Comparison of ENCODE assay signal across 27 mouse cellular contexts in the genomic region with DNA sequence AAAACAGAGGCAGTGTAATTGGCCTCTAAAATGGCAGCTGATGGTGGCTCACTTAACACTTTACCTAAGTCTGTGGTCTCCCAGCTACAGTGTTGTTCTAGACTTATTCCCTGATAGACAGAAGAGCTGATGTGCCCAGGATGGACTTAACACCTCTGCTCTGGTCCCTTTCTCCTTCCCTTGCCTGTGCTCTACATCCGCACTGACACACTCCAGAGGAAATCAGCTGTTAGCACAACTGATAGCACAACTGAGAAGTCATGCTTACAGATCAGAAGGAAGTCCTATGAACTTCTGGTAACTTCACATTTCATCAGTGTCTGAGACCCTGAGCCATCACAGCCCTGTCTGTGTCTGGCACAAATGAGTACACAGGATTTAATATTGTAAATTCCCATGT. TPM values are rescaled to one million over a fixed set of nuclear protein-coding genes. Genes with fewer than 3 reads are reported as not detected.
DNase-seq lines count a peak whose midpoint lies in the region; ATAC-seq and TF ChIP-seq lines count a peak whose summit lies in the region.
"Had no signal": no experiment of that assay in that cellular context is flagged by ENCODE, and none has a peak within 500 bp of the region (broad histone marks: within the 10 kb centered on the region; RNA-seq: fewer than 3 reads in every experiment).

No protein-coding gene starts in this region.

- H3K4me2 ChIP-seq in hindbrain, postnatal 0 days (ENCODE audit: low read depth, low read length) = no peak overlapping the region
- H3K4me2 ChIP-seq: embryonic facial prominence, embryonic 13.5 days; embryonic facial prominence, embryonic 15.5 days; forebrain, embryonic 12.5 days had no signal

- no peaks in the 10 kb centered on the region for H3K27me3 ChIP-seq in spleen, adult 2 months (ENCODE audit: control insufficient read depth, insufficient read depth, low read length)
- H3K27me3 ChIP-seq in hindbrain, postnatal 0 days (ENCODE audit: insufficient read depth, low read length) = no peaks in the 10 kb centered on the region
- H3K27me3 ChIP-seq: embryonic facial prominence, embryonic 13.5 days; embryonic facial prominence, embryonic 15.5 days; forebrain, embryonic 12.5 days had no signal

- H3K36me3 ChIP-seq in spleen, adult 2 months (ENCODE audit: control insufficient read depth, insufficient read depth, low read length) = no peaks in the 10 kb centered on the region
- H3K36me3 ChIP-seq in hindbrain, postnatal 0 days (ENCODE audit: insufficient read depth, low read length) = no peaks in the 10 kb centered on the region
- H3K36me3 ChIP-seq: embryonic facial prominence, embryonic 13.5 days; embryonic facial prominence, embryonic 15.5 days; forebrain, embryonic 10.5 days; forebrain, embryonic 12.5 days had no signal

- no peak for TF ChIP-seq POLR2A in spleen, adult 2 months (IDR thresholded peaks at IDR 0.05; ENCODE audit: low read depth, low read length)

- no peak overlapping the region for H3K9ac ChIP-seq in hindbrain, postnatal 0 days (replicated peaks; ENCODE audit: low read length)
- H3K9ac ChIP-seq: embryonic facial prominence, embryonic 13.5 days; embryonic facial prominence, embryonic 15.5 days; forebrain, embryonic 12.5 days had no signal

- WGBS in spleen, adult 2 months = 59% methylated on average over 1 of the region's 1 CpGs
- 100% methylated on average over 1 of the region's 1 CpGs for WGBS in hindbrain, postnatal 0 days

- TF ChIP-seq CTCF in spleen, adult 2 months (IDR thresholded peaks at IDR 0.05; ENCODE audit: extremely low read depth, insufficient read depth, insufficient read length, insufficient replicate concordance) = no peak
- TF ChIP-seq CTCF in hindbrain, postnatal 0 days (IDR thresholded peaks at IDR 0.05; ENCODE audit: low read depth) = no peak

- no peaks in the 10 kb centered on the region for H3K9me3 ChIP-seq in hindbrain, postnatal 0 days (ENCODE audit: low read length)
- H3K9me3 ChIP-seq: embryonic facial prominence, embryonic 13.5 days; embryonic facial prominence, embryonic 15.5 days; forebrain, embryonic 10.5 days; forebrain, embryonic 12.5 days had no signal

- peaks cover 15% of the 10 kb centered on the region for H3K4me1 ChIP-seq in spleen, adult 2 months (ENCODE audit: control insufficient read depth, insufficient read depth, insufficient read length)
- 0 out of 2 replicates have a peak, but pooled peaks cover 3% of the 10 kb centered on the region for H3K4me1 ChIP-seq in hindbrain, postnatal 0 days (ENCODE audit: insufficient read depth, low read length)
- H3K4me1 ChIP-seq: embryonic facial prominence, embryonic 15.5 days had no signal

- DNase-seq in spleen, adult 2 months (ENCODE audit: low read depth in 1 of 2, low spot score in 2 of 2) = no peak
- no peak for DNase-seq in spleen, postnatal 10 days (ENCODE audit: low spot score in 2 of 2)
- peak; percentile 8 to 12 for DNase-seq in B cell, adult 2 months
- no peak for DNase-seq in ovary, adult 18-20 months (ENCODE audit: low spot score)
- no peak for DNase-seq in hindbrain, postnatal 0 days (ENCODE audit: low spot score)
- DNase-seq: adrenal gland, adult 2 months; adrenal gland, postnatal 10 days; adrenal gland, postnatal 25 days; cerebellum, adult 11 months; cerebellum, adult 18-20 months; cerebellum, adult 8-10 months; cerebellum, adult 9-11 months; cerebellum, postnatal 14 days; cerebellum, postnatal 36 days; embryo, embryonic 11 days had no signal

- no peak overlapping the region for H3K4me3 ChIP-seq in spleen, adult 2 months (ENCODE audit: extremely low read depth, insufficient read depth, insufficient read length)
- no peak overlapping the region for H3K4me3 ChIP-seq in hindbrain, postnatal 0 days (ENCODE audit: low read length)
- H3K4me3 ChIP-seq: embryonic facial prominence, embryonic 13.5 days; embryonic facial prominence, embryonic 15.5 days; erythroblast, embryonic 14.5 days; forebrain, embryonic 10.5 days; forebrain, embryonic 12.5 days had no signal

- H3K27ac ChIP-seq in spleen, adult 2 months (ENCODE audit: insufficient read depth, low read length) = peak overlapping the region; percentile 55
- no peak overlapping the region for H3K27ac ChIP-seq in hindbrain, postnatal 0 days
- H3K27ac ChIP-seq: embryonic facial prominence, embryonic 13.5 days; embryonic facial prominence, embryonic 15.5 days; forebrain, embryonic 10.5 days; forebrain, embryonic 12.5 days had no signal

- no peak for ATAC-seq in hindbrain, postnatal 0 days
- ATAC-seq: forebrain, embryonic 14.5 days; forebrain, embryonic 16.5 days had no signal

RNA-seq across cellular contexts. Expression of a gene that starts 3.3 kb away (rescaled TPM):
- 8.7 and 8.9 TPM in 2 replicates for polyA plus RNA-seq in spleen, adult 2 months (2012; rRNA removed)
- 12.3 and 15.4 TPM in 2 replicates for total RNA-seq in hindbrain, postnatal 0 days (2014; rRNA removed)
- polyA plus RNA-seq in hindbrain, postnatal 0 days (2015; fragmentation: Nextera tagmentation; extraction: Ambion mirVana) = 23.6 and 26.7 TPM in 2 replicates

RNA-seq across cellular contexts. Expression of a gene that starts 46.9 kb away (rescaled TPM):
- polyA plus RNA-seq in spleen, adult 2 months (2012; rRNA removed) = not detected in 2 replicates
- total RNA-seq in hindbrain, postnatal 0 days (2014; rRNA removed) = not detected in 2 replicates
- polyA plus RNA-seq in hindbrain, postnatal 0 days (2015; fragmentation: Nextera tagmentation; extraction: Ambion mirVana) = 0.40 and 0.52 TPM in 2 replicates
- total RNA-seq: common myeloid progenitor, adult 5-6 weeks; ES-E14; MEL had no signal
- polyA plus RNA-seq: C2C12; embryonic facial prominence, embryonic 13.5 days; erythroblast, embryonic 14.5 days had no signal

RNA-seq across cellular contexts. Expression of a gene that starts 53.0 kb away (rescaled TPM):
- polyA plus RNA-seq in spleen, adult 2 months (2012; rRNA removed) = not detected in 2 replicates
- 0.52 TPM in 1 of 2 replicates, not detected in the other for total RNA-seq in hindbrain, postnatal 0 days (2014; rRNA removed)
- polyA plus RNA-seq in hindbrain, postnatal 0 days (2015; fragmentation: Nextera tagmentation; extraction: Ambion mirVana) = 0.16 TPM in 1 of 2 replicates, not detected in the other
- total RNA-seq: adrenal gland, adult 2 months; adrenal gland, postnatal 25 days; common myeloid progenitor, adult 5-6 weeks; ES-E14; MEL had no signal
- polyA plus RNA-seq: adrenal gland, adult 2 months; C2C12; embryonic facial prominence, embryonic 11.5 days; embryonic facial prominence, embryonic 13.5 days; embryonic facial prominence, embryonic 15.5 days; erythroblast, embryonic 14.5 days; forebrain, embryonic 10.5 days; forebrain, embryonic 12.5 days; forebrain, embryonic 14.5 days; forebrain, embryonic 16.5 days had no signal

Comparison
In these comparisons a context has a peak if more than half of its experiments do, and no peak if none do; other contexts are left out.
1. DNase-seq: peak in B cell, adult 2 months (2 of 2); none in spleen, adult 2 months (0 of 2), spleen, postnatal 10 days (0 of 2), ovary, adult 18-20 months (single experiment) and hindbrain, postnatal 0 days (single experiment).